Mouse (Mus musculus): Measurements from ENCODE around the gene Eya2. TPM values are rescaled to one million over a fixed set of nuclear protein-coding genes. Genes with fewer than 3 reads are reported as not detected.

Gene Eya2
- not detected in 2 replicates for total RNA-seq (2012; rRNA removed)
- polyA plus RNA-seq (2012; ENCODE audit: insufficient read depth in 1 of 2, insufficient read length in 2 of 2, low read depth in 1 of 2, low replicate concordance in 2 of 2, missing spikeins in 1 of 2), result not detected

DNA sequence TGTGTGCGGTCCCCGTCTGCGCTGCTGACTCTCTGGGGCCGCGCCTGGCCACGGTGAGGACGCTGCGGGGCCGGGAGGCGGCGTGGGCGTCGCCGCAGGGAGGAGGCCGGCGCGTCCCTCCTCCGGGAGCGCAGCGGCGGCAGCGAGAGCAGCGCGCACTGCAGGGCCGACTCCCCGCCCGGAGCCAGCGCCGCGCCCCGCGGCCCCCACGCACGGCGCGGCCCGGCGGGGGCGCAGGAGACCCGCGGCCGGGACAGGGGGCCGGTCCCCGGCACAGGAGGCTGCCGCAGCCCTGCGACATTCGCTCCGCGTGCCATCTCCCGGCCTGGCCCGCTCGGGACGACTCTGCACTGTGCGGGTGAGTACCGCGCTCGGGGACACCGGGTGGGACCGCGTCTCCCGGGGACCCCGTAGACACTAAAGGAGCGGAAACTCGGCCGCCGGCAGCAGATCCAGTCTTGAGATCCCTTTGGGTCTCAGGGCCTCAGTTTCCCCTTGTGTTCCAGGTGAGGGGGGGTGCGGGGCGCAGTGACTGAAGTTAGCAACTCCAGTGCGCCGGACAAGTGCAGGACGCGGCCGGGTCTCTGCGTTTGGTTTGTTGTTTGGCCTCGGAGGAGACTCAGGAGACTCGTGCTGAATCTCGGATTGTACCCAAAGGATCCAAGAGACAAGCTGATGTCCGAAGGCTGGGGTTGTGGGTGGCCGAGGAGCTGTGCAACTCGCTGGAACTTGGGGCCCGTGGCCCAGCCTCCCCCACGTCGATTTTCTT is at the start of gene Eya2:
TSS of gene Eya2 (plus strand) at position 126 of the 769 bp plus-strand sequence.
- Histone ChIP-seq H3K27me3 (ENCODE audit: control insufficient read depth in 1 of 2, insufficient read depth in 2 of 2, low read length in 2 of 2) (no peaks in the 10 kb centered on the region), H3K27ac (ENCODE audit: control insufficient read depth, low read depth, low read length) (no peak within 1 kb of the TSS), H3K9me3 (replicated peaks; ENCODE audit: insufficient read depth, low read length) (no peaks in the 10 kb centered on the region), H3K79me2 (ENCODE audit: control insufficient read depth, insufficient read depth, low read length, poor library complexity) (no peaks in the 10 kb centered on the region), H3K4me3 (ENCODE audit: control insufficient read depth in 1 of 2, insufficient read depth in 1 of 2, low read depth in 2 of 2, low read length in 2 of 2) (no peak within 1 kb of the TSS), H3K36me3 (ENCODE audit: control insufficient read depth in 1 of 2, insufficient read depth in 2 of 2, low read length in 2 of 2) (no peaks in the 10 kb centered on the region), H3K9ac (ENCODE audit: control insufficient read depth, low read depth, low read length, poor library complexity, severe bottlenecking) (no peak within 1 kb of the TSS), H3K4me1 (ENCODE audit: control insufficient read depth in 1 of 2, insufficient read depth in 2 of 2, low read length in 2 of 2) (no peaks in the 10 kb centered on the region)
- DNase-seq (ENCODE audit: low read depth, low spot score), result no peak
- TF ChIP-seq MYC (IDR thresholded peaks at IDR 0.05; ENCODE audit: low read depth, low read length) (no peak), TBP (IDR thresholded peaks at IDR 0.05; ENCODE audit: low read depth, low read length) (no peak), GATA1 (IDR thresholded peaks at IDR 0.05; ENCODE audit: low read depth, low read length) (no peak), ZC3H11A (IDR thresholded peaks at IDR 0.05; ENCODE audit: low read depth, low read length) (no peak), MAFK (IDR thresholded peaks at IDR 0.05; ENCODE audit: borderline replicate concordance, low read depth, low read length) (no peak), MEF2A (IDR thresholded peaks at IDR 0.05; ENCODE audit: extremely low read depth, insufficient replicate concordance, low read depth, low read length, poor library complexity, severe bottlenecking) (no peak), USF1 (IDR thresholded peaks at IDR 0.05; ENCODE audit: low read depth, low read length) (no peak)

DNA sequence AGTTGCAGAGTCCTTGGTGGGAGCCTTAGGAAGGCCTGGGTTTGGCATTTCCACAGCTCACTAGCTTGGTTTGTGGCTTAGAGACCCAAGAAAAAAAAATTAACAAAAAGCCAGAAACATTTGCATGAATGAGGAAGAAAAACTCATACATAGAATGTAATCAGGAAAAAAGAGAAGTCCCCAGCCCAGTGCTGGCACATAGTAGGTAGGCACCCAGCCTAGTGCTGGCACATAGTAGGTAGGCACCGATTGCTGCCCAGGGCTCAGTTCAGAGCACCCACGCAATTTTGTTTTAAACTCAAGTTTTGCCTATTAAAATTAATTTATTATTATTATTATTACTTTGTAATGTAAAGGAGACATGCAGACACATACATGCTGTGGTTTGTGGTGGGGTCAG is 49.1 kb upstream of the Eya2 start:
- no peak overlapping the region for H3K27ac ChIP-seq (ENCODE audit: control insufficient read depth, low read depth, low read length)
- no peak overlapping the region for H3K4me3 ChIP-seq (ENCODE audit: control insufficient read depth in 1 of 2, insufficient read depth in 1 of 2, low read depth in 2 of 2, low read length in 2 of 2)
- no peaks in the 10 kb centered on the region for H3K9me3 ChIP-seq (replicated peaks; ENCODE audit: insufficient read depth, low read length)
- no peaks in the 10 kb centered on the region for H3K4me1 ChIP-seq (ENCODE audit: control insufficient read depth in 1 of 2, insufficient read depth in 2 of 2, low read length in 2 of 2)
- no peaks in the 10 kb centered on the region for H3K79me2 ChIP-seq (ENCODE audit: control insufficient read depth, insufficient read depth, low read length, poor library complexity)
- no peak for TF ChIP-seq MXI1 (IDR thresholded peaks at IDR 0.05; ENCODE audit: low read depth, low read length)
- peak; percentile 82 for TF ChIP-seq ZKSCAN1 (IDR thresholded peaks at IDR 0.05; ENCODE audit: low read depth, low read length)
- no peak for TF ChIP-seq BHLHE40 (IDR thresholded peaks at IDR 0.05; ENCODE audit: borderline replicate concordance, low read depth, low read length)
- TF ChIP-seq CTCF (IDR thresholded peaks at IDR 0.05 in 2 of 3, conservative IDR thresholded peaks at IDR 0.05 in 1 of 3; ENCODE audit: control insufficient read depth in 1 of 3, insufficient read depth in 1 of 3, low read depth in 2 of 3, low read length in 3 of 3, poor library complexity in 1 of 3, severe bottlenecking in 1 of 3), result no peak
- no peak for TF ChIP-seq GATA1 (IDR thresholded peaks at IDR 0.05; ENCODE audit: low read depth, low read length)
- no peak for TF ChIP-seq HCFC1 (IDR thresholded peaks at IDR 0.05; ENCODE audit: low read depth, low read length)
- TF ChIP-seq RCOR1 (IDR thresholded peaks at IDR 0.05; ENCODE audit: low read depth, low read length), result no peak
- no peaks in the 10 kb centered on the region for H3K27me3 ChIP-seq (ENCODE audit: control insufficient read depth in 1 of 2, insufficient read depth in 2 of 2, low read length in 2 of 2)
- no peak overlapping the region for H3K9ac ChIP-seq (ENCODE audit: control insufficient read depth, low read depth, low read length, poor library complexity, severe bottlenecking)
- DNase-seq (ENCODE audit: low read depth, low spot score), result no peak
- no peaks in the 10 kb centered on the region for H3K36me3 ChIP-seq (ENCODE audit: control insufficient read depth in 1 of 2, insufficient read depth in 2 of 2, low read length in 2 of 2)
